Comparison of ENCODE assay signal across 13 mouse cellular contexts in the genomic region with DNA sequence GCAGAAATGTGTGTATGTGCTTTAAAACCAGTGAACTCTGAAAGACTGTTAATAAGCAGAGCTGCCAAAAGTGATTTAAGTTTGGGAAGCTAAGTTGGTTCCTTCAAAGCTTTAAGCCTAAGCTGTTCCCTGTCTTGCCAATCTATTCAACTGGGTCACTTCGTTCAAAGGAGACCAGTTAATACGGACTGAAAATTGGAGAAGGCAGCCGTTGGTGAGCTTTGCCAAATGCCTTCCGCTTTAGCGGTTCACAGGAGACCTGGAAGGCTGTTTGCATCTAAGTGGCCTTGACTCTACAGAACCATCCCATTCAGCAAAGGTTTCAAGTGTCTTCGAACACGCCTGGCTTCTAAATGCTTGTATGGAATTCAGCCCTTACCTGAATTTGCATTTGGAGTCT.
DNase-seq lines count a peak whose midpoint lies in the region.
"Had no signal": no experiment of that assay in that cellular context is flagged by ENCODE, and none has a peak within 500 bp of the region (broad histone marks: within the 10 kb centered on the region; RNA-seq: fewer than 3 reads in every experiment).

No protein-coding gene starts in this region.

- intact Hi-C loops in left cerebral cortex, postnatal 4 days (cut with DNase I), result no loop called here
- intact Hi-C loops in left cerebral cortex, postnatal 14 days (cut with DNase I), result no loop called here

- DNase-seq in cerebellum, adult 9-10 months, result peak; percentile 31
- no peak for DNase-seq in cerebellum, adult 8-10 months
- peak; percentile 56 for DNase-seq in gastrocnemius, adult 18-20 months (ENCODE audit: low spot score)
- no peak for DNase-seq in gastrocnemius, postnatal 10 days
- DNase-seq in left cerebral cortex, postnatal 4 days, result peak; percentile 23
- no peak for DNase-seq in left cerebral cortex, postnatal 14 days (ENCODE audit: low spot score in 2 of 2)
- DNase-seq in Muller cell, postnatal 12 days (ENCODE audit: inconsistent ontology term), result peak; percentile 70
- no peak for DNase-seq in kidney, postnatal 4 days
- DNase-seq: adrenal gland, postnatal 10 days; B cell, adult 2 months; embryo, embryonic 11 days; heart, adult 18-20 months; heart, postnatal 10 days had no signal

Comparison
In these comparisons a context has a peak if more than half of its experiments do, and no peak if none do; other contexts are left out.
1. DNase-seq: peak in cerebellum, adult 9-10 months (single experiment), gastrocnemius, adult 18-20 months (single experiment), left cerebral cortex, postnatal 4 days (single experiment) and Muller cell, postnatal 12 days (single experiment); none in cerebellum, adult 8-10 months (single experiment), gastrocnemius, postnatal 10 days (single experiment), left cerebral cortex, postnatal 14 days (0 of 2) and kidney, postnatal 4 days (0 of 2).